Mouse (Mus musculus) layer of hippocampus, postnatal 14 days (tissue): ENCODE data around the gene Rccd1. TPM values are rescaled to one million over a fixed set of nuclear protein-coding genes. Genes with fewer than 3 reads are reported as not detected.
"Not testable (repeated sequence)": the region's sequence is repeated elsewhere in the genome, so short reads cannot be mapped to it uniquely, and the experiment has no call there.

Experiments used
- DNase-seq, 2 experiments: peaks; one replicate each; pipeline ENCODE4 v3.0.0; 2021 to 2022; ENCODE audit warnings: low spot score in 2 of 2, mixed read lengths in 1 of 2
- total RNA-seq, 2 experiments: library from RNA; stranded (reverse); gene quantifications; 2 replicates each; pipeline ENCODE4 v1.2.3; 2021

Rccd1 gene
- total RNA-seq, 2 experiments from 2014 or later, result 14.5 to 15.4 TPM

DNA sequence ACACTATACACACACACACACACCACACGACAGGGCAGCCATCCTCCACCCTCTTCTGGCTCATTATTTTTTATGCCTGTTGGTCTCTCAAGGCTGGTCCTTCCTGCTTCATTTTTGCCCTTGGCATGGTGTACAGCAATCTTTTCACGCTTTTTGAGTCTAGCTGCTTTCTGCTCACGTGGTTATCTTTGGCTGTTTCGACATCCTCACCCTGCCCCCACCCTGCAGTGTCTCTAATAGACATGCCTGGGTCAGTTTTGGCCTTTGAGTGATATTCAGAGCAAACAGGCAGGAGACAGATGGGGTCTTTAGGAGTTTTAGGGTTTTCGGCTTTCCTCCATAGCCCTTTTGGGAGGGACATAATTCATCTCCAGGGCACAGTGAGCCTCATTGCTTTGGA lies 22.6 kb upstream of the Rccd1 start:
- no peak for DNase-seq

DNA sequence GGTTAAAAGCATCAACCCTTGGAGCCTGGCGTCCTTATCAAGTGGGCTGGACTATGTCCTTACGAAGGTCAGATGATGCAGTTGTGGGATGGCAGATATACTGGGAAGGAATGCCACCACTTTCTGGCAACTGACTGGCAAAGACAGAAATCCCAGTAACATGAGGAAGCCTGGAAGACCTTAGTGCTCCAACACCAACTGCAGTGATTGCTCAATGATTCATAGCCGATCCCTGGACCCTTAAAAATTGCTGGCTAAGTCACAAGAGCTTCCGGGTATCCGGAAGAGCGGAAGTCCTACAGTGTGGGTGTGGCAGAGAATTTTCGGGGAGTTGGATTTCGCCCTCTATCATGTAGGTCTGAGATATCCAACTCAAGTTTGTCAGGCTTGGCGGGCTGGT lies 21.9 kb upstream of the Rccd1 start:
- no peak for DNase-seq

DNA sequence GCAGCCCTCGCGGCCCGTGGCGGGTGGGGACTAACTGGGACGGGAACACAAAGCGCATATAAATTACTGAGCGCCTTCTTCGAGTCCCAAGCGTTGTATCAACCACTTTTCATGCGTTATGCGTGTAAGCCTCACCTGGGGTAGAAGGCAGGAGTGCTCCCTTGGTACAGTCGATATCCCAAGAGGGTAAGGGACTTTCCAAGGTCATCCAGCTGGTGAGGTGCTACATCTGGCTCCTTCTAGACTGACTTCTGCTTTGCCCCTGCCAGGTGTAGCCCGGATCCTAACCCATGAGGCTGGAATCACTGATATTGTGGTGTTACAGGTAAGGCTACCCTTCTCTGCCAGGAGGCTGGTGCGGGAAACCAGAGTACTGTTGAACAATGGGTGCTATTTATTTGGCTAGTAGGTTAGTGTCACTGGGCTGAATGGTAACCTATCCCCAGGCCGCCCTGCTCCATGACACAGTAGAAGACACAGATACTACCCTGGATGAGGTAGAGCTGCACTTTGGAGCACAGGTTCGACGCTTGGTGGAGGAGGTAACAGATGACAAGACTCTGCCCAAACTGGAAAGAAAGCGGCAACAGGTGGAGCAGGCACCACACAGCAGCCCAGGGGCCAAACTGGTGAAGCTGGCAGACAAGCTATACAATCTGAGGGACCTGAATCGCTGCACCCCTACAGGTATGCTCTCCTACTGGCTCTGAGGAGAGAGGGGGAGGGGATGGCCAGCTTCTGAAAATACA lies 19.2 kb upstream of the Rccd1 start:
- no peak for DNase-seq

DNA sequence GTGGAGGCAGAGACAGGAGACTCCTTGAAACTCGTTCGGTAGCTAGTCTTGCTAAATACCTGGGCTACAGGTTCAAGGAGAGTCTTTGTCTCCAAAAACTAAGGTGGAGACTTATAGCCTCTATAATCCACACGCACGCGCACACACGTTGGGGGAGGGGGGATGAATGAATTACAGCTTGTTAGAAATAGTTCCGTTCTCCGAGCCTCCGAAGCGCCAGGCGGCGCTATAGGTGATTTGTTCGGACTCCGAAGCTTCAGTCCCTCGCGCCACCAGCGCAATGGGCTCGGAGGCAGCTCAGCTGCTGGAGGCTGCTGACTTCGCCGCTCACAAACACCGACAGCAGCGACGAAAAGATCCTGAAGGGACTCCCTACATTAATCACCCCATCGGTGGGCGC lies 18.6 kb upstream of the Rccd1 start, which contains the start of gene Hddc3:
Hddc3 (plus strand) TSS at position 247 of the 400 bp plus-strand sequence.
- DNase-seq, result peak; percentile 96 to 97

DNA sequence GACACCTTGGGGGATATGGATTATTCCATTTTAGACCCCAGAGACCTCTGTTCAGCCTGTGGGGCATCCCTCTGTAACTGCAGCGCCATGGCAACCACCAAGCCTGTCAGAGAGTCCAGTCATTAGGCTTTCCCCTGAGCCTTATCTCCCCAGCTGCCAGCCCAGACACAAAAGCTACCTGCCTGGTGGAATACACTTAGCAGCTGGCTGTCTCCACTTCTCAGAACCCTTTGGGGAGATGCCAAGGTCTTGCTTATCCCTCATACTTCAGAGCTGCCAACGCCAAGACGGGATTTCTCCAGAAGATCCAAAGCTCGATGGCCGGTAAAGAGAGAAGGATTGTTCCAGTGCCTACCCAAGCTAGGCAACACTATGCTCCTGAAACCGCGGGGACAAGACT lies 17.5 kb upstream of the Rccd1 start:
- no peak for DNase-seq

DNA sequence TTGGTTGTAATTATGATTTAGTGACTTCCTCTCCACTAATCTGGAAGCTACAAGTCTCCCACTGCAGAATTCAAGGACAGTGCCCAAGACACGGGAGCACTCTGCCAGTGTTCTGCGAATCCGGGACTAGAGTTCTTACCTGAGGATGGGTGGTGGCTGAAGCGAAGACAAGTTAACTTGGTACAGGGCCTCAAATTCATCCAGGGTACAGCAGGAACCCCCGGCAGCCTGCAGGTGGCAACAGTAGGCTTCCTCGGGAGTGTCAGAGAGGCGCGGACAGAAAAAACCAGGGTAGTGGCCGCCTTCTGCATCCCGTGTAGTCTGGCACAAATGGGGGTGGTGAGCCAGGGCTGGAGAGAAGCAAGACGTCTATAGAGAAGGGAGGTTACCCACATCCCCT lies 16.5 kb upstream of the Rccd1 start, which contains the start of gene Unc45a:
Unc45a (minus strand) TSS at position 213 of the 400 bp plus-strand sequence.
- DNase-seq, result peak; percentile 34 to 67

DNA sequence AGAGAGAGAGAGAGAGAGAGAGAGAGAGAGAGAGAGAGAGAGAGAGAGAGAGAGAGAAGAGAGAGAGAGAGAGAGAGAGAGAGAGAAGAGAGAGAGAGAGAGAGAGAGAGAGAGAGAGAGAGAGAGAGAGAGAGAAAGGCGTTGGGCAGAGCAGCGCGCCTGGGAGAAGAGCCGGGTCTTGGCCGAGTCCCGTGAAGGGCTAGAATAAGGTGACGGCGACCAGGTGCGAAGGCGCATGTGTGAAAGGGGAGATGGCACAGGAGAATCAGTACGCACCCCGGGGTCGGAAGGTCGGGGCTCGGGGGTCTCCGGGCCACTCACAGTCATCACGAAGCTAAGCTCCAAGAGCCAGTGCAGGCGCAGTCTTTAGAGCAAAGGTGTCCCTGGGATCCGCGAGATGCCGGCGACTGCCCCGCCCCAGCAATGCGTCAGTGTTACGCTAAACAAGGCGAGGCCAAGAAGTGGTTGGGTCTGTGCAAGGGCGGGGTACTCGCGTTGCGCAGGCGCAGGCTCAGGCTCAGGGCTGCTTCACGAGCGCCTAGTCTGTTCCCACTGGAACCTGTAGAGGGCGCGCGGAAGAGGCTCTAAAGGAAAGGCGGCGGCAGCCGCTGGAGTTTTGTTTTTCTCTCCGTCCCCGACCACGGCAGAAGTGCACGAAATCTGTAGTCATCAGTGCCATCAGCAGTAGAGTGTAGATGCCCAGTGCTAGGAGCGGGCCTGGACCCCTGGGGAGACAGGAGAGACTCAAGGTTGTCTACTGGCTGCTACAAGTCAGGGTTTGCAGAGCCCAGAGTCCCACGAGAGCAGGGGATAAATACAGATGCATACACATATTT lies 15.8 kb upstream of the Rccd1 start:
- peak; percentile 97 to 99 for DNase-seq

DNA sequence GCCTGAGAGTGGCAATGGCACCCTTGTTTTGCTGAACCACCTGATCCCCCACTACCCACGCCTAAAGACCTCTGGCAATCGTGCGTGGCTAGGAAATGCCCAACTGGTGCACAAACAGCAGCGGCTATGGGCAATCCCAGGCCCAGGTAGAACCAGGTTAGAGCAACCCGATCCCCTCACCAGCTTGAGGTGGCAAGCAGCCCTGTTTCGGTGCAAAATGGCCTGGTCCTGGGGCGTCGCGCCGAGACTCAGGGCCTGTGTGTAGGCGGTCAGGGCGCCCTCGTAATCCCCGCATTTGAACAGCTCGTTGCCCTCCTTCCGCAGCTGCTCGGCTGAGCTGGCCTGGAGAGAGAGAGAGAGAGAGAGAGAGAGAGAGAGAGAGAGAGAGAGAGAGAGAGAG lies 15.1 kb upstream of the Rccd1 start:
- no peak for DNase-seq

DNA sequence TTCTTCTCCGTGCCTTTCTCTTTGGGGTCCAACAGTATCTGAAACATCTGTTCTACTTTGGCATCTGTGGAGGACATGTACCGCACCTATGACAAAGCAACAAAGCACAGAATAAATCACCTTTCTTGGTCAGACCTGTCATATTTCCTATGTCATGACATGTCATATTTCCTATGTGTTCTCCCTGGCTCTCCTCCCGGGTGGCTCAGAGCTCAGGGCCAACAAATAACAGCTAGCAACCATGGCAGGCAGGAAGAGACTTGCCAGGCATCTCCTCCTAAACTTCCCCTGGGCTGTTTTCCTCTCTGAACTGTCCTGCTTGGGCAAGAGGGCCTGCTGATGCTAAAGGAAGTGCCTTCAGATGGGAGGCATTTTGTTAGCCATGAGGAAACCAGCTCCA lies 12.7 kb upstream of the Rccd1 start:
- no peak for DNase-seq

DNA sequence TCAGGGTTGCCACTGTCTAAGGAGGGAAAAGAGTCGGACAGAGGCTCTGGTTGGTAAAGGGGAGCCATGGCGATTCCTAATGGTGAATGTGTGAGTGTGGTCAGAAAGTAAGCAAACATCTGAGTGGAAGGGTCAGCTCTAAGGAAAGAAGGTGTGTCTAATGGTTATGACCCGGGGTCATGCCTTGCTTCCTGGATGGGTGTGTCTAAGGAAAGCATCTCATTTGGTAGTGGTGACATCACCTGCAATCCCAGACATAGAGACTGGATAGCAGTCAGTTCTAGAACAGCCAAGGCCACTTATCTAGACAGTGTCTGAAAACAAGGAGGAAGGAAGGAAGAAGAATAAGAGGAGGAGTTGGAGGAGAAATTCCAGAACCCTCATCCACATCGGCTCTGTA lies 10.6 kb upstream of the Rccd1 start:
- DNase-seq, result no peak

DNA sequence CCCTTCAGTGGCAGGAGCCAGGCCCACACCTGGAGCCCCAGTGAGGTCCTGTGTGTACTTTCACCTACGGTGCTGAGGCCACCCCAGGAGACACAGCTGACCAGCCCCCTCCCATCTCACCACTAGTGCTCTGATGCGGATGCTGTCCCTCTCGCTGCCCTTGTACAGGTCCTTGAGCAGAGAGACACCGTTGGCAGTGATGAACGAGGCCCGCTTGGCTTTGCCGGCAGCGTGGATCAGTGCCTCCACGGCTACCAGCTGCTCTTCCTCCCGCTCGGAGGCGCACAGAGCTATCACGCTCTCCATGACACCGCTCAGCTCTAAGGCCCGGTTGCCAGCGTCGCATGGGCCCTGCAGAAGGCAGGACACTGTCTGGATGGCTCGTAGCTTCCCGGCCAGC lies 7.2 kb upstream of the Rccd1 start:
- no peak for DNase-seq

DNA sequence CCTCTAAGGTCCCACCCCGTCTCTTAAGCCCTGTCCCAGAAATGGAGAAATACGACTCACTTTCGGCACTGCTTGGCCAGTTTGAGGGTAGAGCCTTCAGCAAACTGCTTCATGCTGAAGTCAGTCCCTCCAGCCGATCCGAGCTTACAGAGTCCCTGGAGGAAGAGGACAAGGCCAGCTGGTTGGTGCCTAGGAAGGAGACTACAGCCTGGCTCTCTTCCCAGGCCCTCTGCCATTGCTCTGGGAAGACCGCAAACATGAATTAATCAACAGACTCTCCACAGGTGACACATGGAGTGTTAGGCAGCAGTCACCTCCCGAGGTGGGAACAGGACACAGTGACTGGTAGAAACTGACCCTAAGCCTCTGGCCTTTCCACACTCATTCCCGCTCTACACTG lies 6.0 kb upstream of the Rccd1 start:
- no peak for DNase-seq

DNA sequence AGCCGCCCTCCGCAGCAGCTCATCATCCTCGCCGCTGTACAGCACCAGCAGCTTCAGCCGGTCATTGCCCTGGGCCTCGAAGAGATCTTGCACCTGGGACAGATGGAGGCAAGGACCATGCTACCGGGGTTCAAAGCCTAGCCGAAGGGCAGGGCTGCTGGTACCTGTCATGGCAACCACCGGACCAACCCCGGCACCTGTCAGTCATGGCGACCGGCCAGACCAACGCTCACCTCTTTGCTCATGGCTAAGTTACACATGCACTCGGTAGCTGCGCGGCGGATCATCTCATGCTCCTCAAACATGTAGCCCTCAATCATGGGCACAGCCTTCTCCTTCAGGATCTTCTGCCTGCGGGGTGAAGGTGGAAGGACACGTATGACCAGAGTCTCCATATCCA lies 1.8 kb upstream of the Rccd1 start:
- DNase-seq, result no peak

DNA sequence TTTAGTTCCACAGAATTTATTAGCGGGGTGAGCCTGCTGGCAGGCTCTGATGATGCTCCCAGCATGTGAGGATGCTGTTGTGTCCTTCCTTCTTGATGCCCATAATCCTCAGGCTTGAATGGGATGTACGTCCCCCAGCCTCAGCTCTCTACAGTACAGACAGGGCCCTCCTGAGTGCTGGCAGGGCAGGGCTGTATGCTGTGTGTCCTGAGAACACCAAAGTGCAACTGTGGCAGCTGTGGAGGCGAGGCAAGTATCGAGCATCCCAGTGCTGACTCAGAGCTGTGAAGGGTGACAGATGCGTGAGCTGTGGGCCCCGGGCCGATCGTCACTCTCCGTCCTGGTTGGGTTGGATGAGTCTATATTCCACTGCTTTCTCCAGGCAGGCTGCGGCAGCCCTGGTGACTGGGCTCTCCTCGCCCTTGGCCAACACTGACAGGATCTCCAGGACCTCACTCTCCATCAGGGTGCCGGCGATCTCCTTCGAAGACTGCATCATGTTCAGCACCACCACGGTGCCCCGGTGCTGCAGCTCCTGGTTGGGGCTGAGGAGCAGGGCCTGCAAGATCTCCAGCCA lies 1.1 kb upstream of the Rccd1 start:
- DNase-seq, result no peak

DNA sequence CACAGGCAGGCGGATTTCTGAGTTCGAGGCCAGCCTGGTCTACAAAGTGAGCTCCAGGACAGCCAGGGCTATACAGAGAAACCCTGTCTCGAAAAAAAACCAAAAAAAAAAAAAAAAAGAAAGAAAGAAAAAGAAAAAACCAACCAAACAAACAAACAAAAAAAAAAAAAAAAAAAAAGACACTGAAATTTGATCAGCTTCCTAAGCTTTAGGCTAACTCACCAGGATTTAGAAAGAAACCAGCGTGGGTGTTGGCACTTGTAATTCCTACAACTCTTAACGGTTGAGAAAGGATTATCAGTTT lies 514 bp upstream of the Rccd1 start:
- not testable (repeated sequence) for DNase-seq

DNA sequence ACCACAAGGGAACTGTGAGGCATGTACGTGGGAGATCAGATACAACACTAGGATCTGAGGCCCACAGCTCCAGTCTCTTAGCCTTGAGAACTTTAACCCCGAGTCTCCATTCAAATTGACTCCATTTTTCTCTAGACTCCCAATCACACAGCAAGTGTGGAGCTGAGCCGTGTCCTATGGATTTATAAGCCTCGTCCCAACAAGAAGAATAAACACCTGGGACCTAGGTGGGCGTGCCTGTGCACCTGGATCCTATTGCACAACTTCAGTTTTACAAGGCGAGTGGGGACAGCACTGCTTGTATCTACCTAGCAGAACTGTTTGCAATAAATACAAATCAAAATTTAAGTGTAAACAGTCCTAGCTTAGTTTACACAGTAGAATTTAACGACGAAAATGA lies 918 bp downstream of the Rccd1 start:
- DNase-seq, result no peak

DNA sequence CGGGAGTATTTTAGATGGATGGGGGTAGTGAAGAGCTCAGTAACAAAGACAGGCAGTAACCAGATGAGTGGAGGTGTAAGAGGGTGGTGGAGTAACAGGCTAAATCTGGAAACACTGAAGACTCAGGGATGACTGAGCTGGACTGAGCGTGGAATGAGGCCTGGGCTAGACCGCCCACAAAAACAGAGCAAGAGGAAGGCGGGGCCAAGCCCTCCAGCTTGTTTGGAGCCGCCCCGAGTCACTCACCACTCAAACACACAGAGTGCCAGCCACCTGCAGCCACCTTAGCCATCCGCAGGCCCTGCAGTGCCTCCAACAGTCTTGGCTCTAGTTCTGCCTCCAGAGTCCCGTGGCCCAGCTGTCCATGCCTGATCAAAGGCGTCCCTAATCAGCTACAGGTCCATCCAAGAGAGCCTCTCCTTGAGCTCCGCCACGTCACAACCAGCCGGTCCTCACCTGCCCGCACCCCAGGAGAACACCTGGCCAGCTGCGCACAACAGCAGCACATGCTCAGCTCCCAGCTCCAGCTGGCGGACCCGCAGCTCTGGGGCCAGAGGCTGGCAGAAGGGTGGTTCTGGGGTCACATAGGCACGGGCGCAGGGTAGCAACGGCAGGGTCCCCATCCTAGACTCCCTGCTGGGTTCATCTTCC lies 4.3 kb downstream of the Rccd1 start:
- no peak for DNase-seq

DNA sequence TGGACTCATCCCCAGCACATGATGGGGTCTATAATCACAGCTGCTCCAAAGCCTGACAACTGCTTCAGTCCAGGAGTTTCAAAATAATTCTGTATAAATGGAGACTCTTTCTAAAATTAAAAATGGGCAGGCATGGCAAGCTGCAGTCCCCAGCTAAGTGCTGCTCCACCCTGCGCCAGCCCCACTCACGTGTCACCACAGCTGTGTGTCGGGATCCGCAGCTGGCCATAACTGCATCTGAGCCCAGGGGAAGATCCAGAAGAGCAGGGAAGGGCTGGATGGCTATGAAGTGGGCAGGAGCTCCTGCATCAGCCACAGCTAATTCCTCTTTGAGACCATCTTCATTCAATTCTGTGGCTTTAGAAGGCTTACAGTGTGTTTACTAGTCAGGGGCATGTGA lies 5.6 kb downstream of the Rccd1 start:
- DNase-seq, result no peak

DNA sequence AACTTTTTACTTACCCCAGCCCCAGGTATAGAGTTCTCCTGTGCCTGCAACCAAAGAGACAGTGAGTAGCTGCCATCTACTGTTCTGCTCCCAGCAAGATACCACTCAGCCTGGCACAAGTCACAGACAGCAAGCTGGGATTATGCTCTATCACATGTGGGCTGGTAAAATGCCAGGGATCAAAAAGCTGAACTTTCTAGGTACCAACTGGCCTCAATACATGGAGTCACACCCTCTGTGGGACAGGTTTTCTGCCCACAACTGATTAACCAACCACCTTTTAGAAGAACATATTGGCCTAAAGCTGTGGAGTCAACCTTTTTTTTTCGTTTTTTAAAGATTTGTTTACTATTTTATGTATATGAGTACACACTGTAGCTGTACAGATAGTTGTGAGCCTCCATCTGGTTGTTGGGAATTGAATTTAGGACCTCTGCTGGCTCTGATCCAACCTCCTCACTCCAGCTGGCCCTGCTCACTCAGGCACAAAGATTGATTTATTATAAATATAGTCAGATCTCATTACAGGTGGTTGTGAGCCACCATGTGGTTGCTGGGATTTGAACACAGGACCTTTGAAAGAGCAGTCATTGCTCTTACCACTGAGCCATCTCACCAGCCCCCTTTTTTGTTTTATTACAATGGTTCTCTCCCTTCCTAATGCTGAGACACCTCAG lies 6.7 kb downstream of the Rccd1 start:
- DNase-seq, result no peak

DNA sequence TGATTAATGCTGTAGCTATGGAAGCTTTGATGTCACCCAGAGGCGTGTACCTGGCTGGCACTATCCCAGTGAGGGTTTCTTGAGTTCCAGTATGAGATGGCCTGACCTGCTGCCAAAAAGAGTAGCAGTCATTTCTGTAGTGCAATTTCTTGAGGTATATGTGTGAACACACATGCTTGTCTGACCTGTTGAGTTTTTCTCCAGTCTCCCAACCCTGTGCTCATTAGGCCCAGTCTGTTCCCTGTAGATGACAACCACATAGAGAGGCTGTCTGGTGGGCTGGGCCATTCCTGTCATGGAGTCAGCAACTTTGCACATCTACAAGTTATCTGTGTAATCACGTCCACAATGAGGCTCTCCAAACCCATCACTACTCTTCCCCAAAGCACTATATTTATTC lies 8.5 kb downstream of the Rccd1 start:
- DNase-seq, result no peak

DNA sequence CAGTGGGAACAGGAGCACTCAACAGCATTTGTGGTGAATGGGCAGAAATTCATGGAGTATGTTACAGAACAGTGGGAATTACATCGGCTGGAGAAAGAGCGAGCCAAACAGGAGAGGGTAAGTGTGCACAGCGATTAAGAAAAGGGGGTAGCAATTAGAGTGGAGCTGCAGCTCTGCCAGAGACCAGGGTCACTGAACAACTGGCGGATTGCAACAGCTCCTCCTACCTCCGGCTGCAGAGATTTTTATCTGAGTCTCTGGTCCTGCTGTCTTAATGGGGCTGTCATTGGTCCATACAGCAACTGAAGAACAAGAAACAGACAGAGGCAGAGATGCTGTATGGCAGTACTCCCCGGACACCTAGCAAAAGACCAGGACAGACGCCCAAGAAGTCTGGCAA lies 13.5 kb downstream of the Rccd1 start:
- DNase-seq, result no peak
